ENCODE assay signal across 11 mouse cellular contexts in the genomic region with DNA sequence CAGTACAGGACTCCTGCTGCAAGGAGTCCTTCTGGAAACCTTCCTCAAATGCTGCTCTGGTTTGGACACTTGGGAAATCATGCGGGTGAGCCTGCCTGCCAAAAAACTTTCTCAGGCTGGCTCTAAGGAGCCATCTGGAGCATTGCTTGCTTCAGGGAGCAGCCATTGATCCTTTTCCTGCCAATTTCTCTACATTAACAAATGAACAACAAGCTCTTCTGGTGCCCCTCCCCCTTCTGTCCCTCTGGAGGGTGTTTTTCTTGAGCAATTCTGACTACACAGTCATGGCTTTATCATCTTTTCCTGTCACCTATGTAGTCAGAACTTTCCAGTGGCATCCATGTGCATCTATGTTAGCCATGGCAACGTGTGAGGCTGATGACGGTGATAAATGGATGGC.
DNase-seq lines count a peak whose midpoint lies in the region; ATAC-seq and TF ChIP-seq lines count a peak whose summit lies in the region.
"Had no signal": no experiment of that assay in that cellular context is flagged by ENCODE, and none has a peak within 500 bp of the region (broad histone marks: within the 10 kb centered on the region; RNA-seq: fewer than 3 reads in every experiment).

No protein-coding gene starts in this region.

- no peak overlapping the region for H3K9ac ChIP-seq in liver, embryonic 11.5 days (ENCODE audit: low read depth, low read length)
- H3K9ac ChIP-seq: liver, embryonic 15.5 days; midbrain, embryonic 15.5 days had no signal

- no peaks in the 10 kb centered on the region for H3K4me1 ChIP-seq in liver, embryonic 11.5 days (replicated peaks; ENCODE audit: control insufficient read depth, insufficient read depth, low read length)
- H3K4me1 ChIP-seq in thymus, adult 2 months (replicated peaks; ENCODE audit: control insufficient read depth, insufficient read depth, low read length) = peaks cover 2% of the 10 kb centered on the region; the same call in 1 of the 2 replicates
- H3K4me1 ChIP-seq: liver, embryonic 15.5 days; midbrain, embryonic 15.5 days had no signal

- H3K36me3 ChIP-seq in liver, embryonic 11.5 days (ENCODE audit: control insufficient read depth, insufficient read depth, low read length) = no peaks in the 10 kb centered on the region
- H3K36me3 ChIP-seq in thymus, adult 2 months (ENCODE audit: control insufficient read depth, insufficient read depth, low read length) = no peaks in the 10 kb centered on the region
- H3K36me3 ChIP-seq: liver, embryonic 15.5 days; midbrain, embryonic 15.5 days had no signal

- ATAC-seq in frontal cortex, adult (ENCODE audit: low TSS enrichment) = peak; percentile 31; the same call in 1 of the 2 replicates
- no peak for ATAC-seq in liver, embryonic 11.5 days (replicated peaks; ENCODE audit: low FRiP score)
- ATAC-seq: intestine, postnatal 0 days; midbrain, embryonic 15.5 days had no signal

- TF ChIP-seq POLR2A in thymus, adult 2 months (IDR thresholded peaks at IDR 0.05; ENCODE audit: control insufficient read depth, extremely low read depth, insufficient read depth, low read length, poor library complexity) = no peak

- H3K4me3 ChIP-seq in liver, embryonic 11.5 days (ENCODE audit: low read depth, low read length) = no peak overlapping the region
- H3K4me3 ChIP-seq in thymus, adult 2 months (ENCODE audit: control insufficient read depth, insufficient read depth, low read length) = no peak overlapping the region
- H3K4me3 ChIP-seq: liver, embryonic 15.5 days; midbrain, embryonic 15.5 days had no signal

- no peak overlapping the region for H3K4me2 ChIP-seq in liver, embryonic 11.5 days
- H3K4me2 ChIP-seq: liver, embryonic 15.5 days; midbrain, embryonic 15.5 days had no signal

- no peaks in the 10 kb centered on the region for H3K9me3 ChIP-seq in liver, embryonic 11.5 days (ENCODE audit: control insufficient read depth, low read length)
- H3K9me3 ChIP-seq: liver, embryonic 15.5 days; midbrain, embryonic 15.5 days had no signal

- H3K27me3 ChIP-seq in liver, embryonic 11.5 days (replicated peaks; ENCODE audit: control insufficient read depth, insufficient read depth, low read length) = no peaks in the 10 kb centered on the region
- H3K27me3 ChIP-seq in thymus, adult 2 months (ENCODE audit: control insufficient read depth, insufficient read depth, low read length) = no peaks in the 10 kb centered on the region
- H3K27me3 ChIP-seq: liver, embryonic 15.5 days; midbrain, embryonic 15.5 days had no signal

- 88% methylated on average over 3 of the region's 3 CpGs for WGBS in liver, embryonic 11.5 days
- 96% methylated on average over 3 of the region's 3 CpGs for WGBS in thymus, adult 2 months

- DNase-seq in frontal cortex, postnatal 25 days (ENCODE audit: low spot score in 2 of 2) = no peak
- peak; percentile 43 for DNase-seq in right cerebral cortex, adult 18-20 months
- no peak for DNase-seq in right cerebral cortex, postnatal 25 days
- peak; percentile 75 for DNase-seq in layer of hippocampus, adult 9-11 months
- DNase-seq in liver, embryonic 11.5 days (ENCODE audit: low spot score) = no peak
- DNase-seq in thymus, adult 2 months = no peak
- no peak for DNase-seq in retina, embryonic 14.5 days (ENCODE audit: low spot score)

- no peak for TF ChIP-seq CTCF in thymus, adult 2 months (IDR thresholded peaks at IDR 0.05; ENCODE audit: borderline replicate concordance, control insufficient read depth, extremely low read depth, insufficient read depth, low read length, poor library complexity)

- H3K27ac ChIP-seq in liver, embryonic 11.5 days (ENCODE audit: low read depth, low read length) = no peak overlapping the region
- H3K27ac ChIP-seq in thymus, adult 2 months (ENCODE audit: control insufficient read depth, insufficient read depth, low read length) = no peak overlapping the region
- H3K27ac ChIP-seq: liver, embryonic 15.5 days; midbrain, embryonic 15.5 days had no signal

Comparison
In these comparisons a context has a peak if more than half of its experiments do, and no peak if none do; other contexts are left out.
1. DNase-seq: peak in right cerebral cortex, adult 18-20 months (single experiment) and layer of hippocampus, adult 9-11 months (single experiment); none in frontal cortex, postnatal 25 days (0 of 2), right cerebral cortex, postnatal 25 days (single experiment), liver, embryonic 11.5 days (single experiment), thymus, adult 2 months (single experiment) and retina, embryonic 14.5 days (single experiment).